Mouse (Mus musculus) urinary bladder, adult 2 months (tissue): ENCODE results near the gene Wdr95. TPM values are rescaled to one million over a fixed set of nuclear protein-coding genes. Genes with fewer than 3 reads are reported as not detected.

Experiments
- DNase-seq: peaks from one replicate; pipeline ENCODE4 v3.0.0; 2022; ENCODE audit warnings: low spot score
- polyA plus RNA-seq: library from polyadenylated mRNA; depleted of rRNA; stranded (reverse); fragments of >200 nt; gene quantifications from 2 replicates; pipeline ENCODE4 v1.2.3, GENCODE M21; 2012; rRNA removed

The Wdr95 gene
- 0.06 and 0.12 TPM in 2 replicates for polyA plus RNA-seq

GRCm38 (mm10) chr5:149527999-149528729, at the start of gene Wdr95:
TSS of gene Wdr95 (plus strand) at chr5:149528679.
- DNase-seq: no peak

GRCm38 (mm10) chr5:149481920-149482319, 46.6 kb upstream of the Wdr95 start:
- DNase-seq: no peak

GRCm38 (mm10) chr5:149483321-149484052, 45.0 kb upstream of the Wdr95 start:
- DNase-seq: no peak

GRCm38 (mm10) chr5:149484270-149484669, 44.2 kb upstream of the Wdr95 start:
- DNase-seq: no peak

GRCm38 (mm10) chr5:149485447-149485846, 43.0 kb upstream of the Wdr95 start:
- no peak for DNase-seq

- no peak for DNase-seq
Measured at GRCm38 (mm10) chr5:149488360-149489021, 40.0 kb upstream of the Wdr95 start.

- no peak for DNase-seq
Measured at GRCm38 (mm10) chr5:149489136-149489535, 39.3 kb upstream of the Wdr95 start.

- DNase-seq: no peak
Measured at GRCm38 (mm10) chr5:149490275-149490674, 38.2 kb upstream of the Wdr95 start.

GRCm38 (mm10) chr5:149495655-149496054, 32.8 kb upstream of the Wdr95 start:
- no peak for DNase-seq

- no peak for DNase-seq
Measured at GRCm38 (mm10) chr5:149496401-149497066, 31.9 kb upstream of the Wdr95 start.

- no peak for DNase-seq
Measured at GRCm38 (mm10) chr5:149499936-149500335, 28.5 kb upstream of the Wdr95 start.

GRCm38 (mm10) chr5:149503423-149504175, 24.9 kb upstream of the Wdr95 start:
- no peak for DNase-seq

- no peak for DNase-seq
Measured at GRCm38 (mm10) chr5:149504985-149505384, 23.5 kb upstream of the Wdr95 start.

- DNase-seq: no peak
Measured at GRCm38 (mm10) chr5:149506033-149506432, 22.4 kb upstream of the Wdr95 start.

- DNase-seq: no peak
Measured at GRCm38 (mm10) chr5:149508094-149509029, 20.1 kb upstream of the Wdr95 start.

- no peak for DNase-seq
Measured at GRCm38 (mm10) chr5:149510323-149510722, 18.2 kb upstream of the Wdr95 start.

GRCm38 (mm10) chr5:149512695-149513094, 15.8 kb upstream of the Wdr95 start:
- DNase-seq: no peak

GRCm38 (mm10) chr5:149513438-149514086, 14.9 kb upstream of the Wdr95 start:
- no peak for DNase-seq

GRCm38 (mm10) chr5:149514087-149514671, 14.3 kb upstream of the Wdr95 start:
- DNase-seq: no peak
